Mouse (Mus musculus): ENCODE measurements around the gene Taar9.
"Not testable (repeated sequence)": the region's sequence is repeated elsewhere in the genome, so short reads cannot be mapped to it uniquely, and the experiment has no call there.

Gene Taar9

GRCm38 (mm10) chr10:24076200-24076599, 33.1 kb downstream of the Taar9 start, which contains the start of gene Taar8a:
Gene Taar8a (plus strand): TSS chr10:24076500.
- DNase-seq (ENCODE audit: extremely low spot score, low spot score), result not testable (repeated sequence)

- DNase-seq (ENCODE audit: extremely low spot score, low spot score), result not testable (repeated sequence)
Observed at GRCm38 (mm10) chr10:24074751-24075150, 34.6 kb downstream of the Taar9 start.

DNA sequence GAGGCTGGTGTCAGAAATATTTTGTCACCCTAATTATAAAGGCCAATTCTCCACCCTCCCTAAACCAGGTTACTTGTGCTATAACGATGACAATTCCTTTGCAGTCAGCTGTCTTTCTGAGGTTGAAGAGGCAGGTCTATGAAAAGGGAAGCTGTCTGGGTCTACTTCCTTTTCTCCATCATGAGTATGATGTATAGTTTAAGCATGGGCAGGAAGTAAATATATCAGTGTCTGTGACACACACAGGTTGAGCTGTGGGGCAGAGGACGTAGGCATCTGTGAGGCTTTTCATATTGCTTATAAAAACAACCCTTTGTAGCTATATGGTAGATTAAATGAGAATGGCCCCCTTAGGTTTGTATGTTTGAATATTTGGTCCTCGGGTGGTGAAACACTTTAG, 50.3 kb downstream of the Taar9 start:
- no peak for DNase-seq (ENCODE audit: extremely low spot score, low spot score)
